Mouse (Mus musculus) heart, postnatal 0 days (tissue): ENCODE measurements around the gene Adgrg6. TPM values are rescaled to one million over a fixed set of nuclear protein-coding genes. Genes with fewer than 3 reads are reported as not detected.

ENCODE experiments used
- ATAC-seq: fragments of 200-750 bp; cut with Nextera tagmentation; 2 replicates; pipeline ENCODE4 v1.8.0; 2017; ENCODE audit warnings: low read depth, moderate number of reproducible peaks, moderate library complexity; ENCODE audit not compliant: insufficient read depth
- DNase-seq: peaks from one replicate; pipeline ENCODE4 v3.0.0-alpha.2; 2016; ENCODE audit warnings: low spot score
- H3K27ac ChIP-seq: fragments of 300-500 bp; sonication (generic); 2 replicates; pipeline ENCODE4 v1.5.1; 2014; ENCODE audit warnings: low read depth, mild to moderate bottlenecking
- H3K27me3 ChIP-seq: fragments of 300-500 bp; sonication (generic); 2 replicates; pipeline ENCODE4 v1.6.1; 2014; ENCODE audit warnings: low read length, mixed read lengths; ENCODE audit not compliant: control insufficient read depth, insufficient read depth
- H3K36me3 ChIP-seq: fragments of 300-500 bp; sonication (generic); replicated peaks from 2 replicates; pipeline ENCODE4 v1.6.1; 2014; ENCODE audit warnings: low read length, mixed read lengths; ENCODE audit not compliant: control insufficient read depth, insufficient read depth
- H3K4me1 ChIP-seq: fragments of 300-500 bp; sonication (generic); 2 replicates; pipeline ENCODE4 v1.6.1; 2014; ENCODE audit warnings: antibody characterized with exemption; ENCODE audit not compliant: control insufficient read depth, insufficient read depth
- H3K4me2 ChIP-seq: fragments of 300-500 bp; sonication (generic); 2 replicates; pipeline ENCODE4 v1.6.1; 2014; ENCODE audit warnings: low read depth, mild to moderate bottlenecking, low read length, moderate library complexity
- H3K4me3 ChIP-seq: fragments of 300-500 bp; sonication (generic); 2 replicates; pipeline ENCODE4 v1.5.1; 2014; ENCODE audit warnings: low read depth, low read length
- H3K9ac ChIP-seq: fragments of 300-500 bp; sonication (generic); replicated peaks from 2 replicates; pipeline ENCODE4 v1.6.1; 2014; ENCODE audit warnings: low read depth, low read length, mixed read lengths
- H3K9me3 ChIP-seq: fragments of 300-500 bp; sonication (generic); replicated peaks from 2 replicates; pipeline ENCODE4 v1.6.1; 2016; ENCODE audit warnings: low read length; ENCODE audit not compliant: control insufficient read depth
- CTCF ChIP-seq: IDR thresholded peaks from 2 replicates; pipeline ENCODE4 v1.5.1; 2016; ENCODE audit warnings: antibody characterized with exemption, control low read depth, low read depth
- EP300 ChIP-seq: IDR thresholded peaks from 2 replicates; pipeline ENCODE4 v1.6.1; 2016; ENCODE audit warnings: antibody characterized with exemption, low read depth
- WGBS: fragments of 180-500 bp; shearing (Covaris S2); extraction: QIAGEN DNeasy Blood & Tissue Kit; methylation state at CpG from one replicate; pipeline ENCODE4 v1.1.7; 2014; 5-methylcytosine and 5-hydroxymethylcytosine counted together
- polyA plus RNA-seq: library from polyadenylated mRNA; unstranded; fragments of >200 nt; fragmentation: Nextera tagmentation; extraction: Ambion mirVana; gene quantifications from 2 replicates; pipeline ENCODE4 v1.2.1, GENCODE M21; 2015
- total RNA-seq: library from RNA; depleted of rRNA; stranded (reverse); fragments of >200 nt; gene quantifications from 2 replicates; pipeline ENCODE4 v1.2.3, GENCODE M21; 2014; ENCODE audit warnings: low replicate concordance

The Adgrg6 gene
- total and polyA plus RNA-seq, 2 experiments from 2014 or later = 2.8 to 9.9 TPM

GRCm38 (mm10) chr10:14537102-14537501, 8.4 kb downstream of the Adgrg6 start:
- H3K27me3 ChIP-seq = no peaks in the 10 kb centered on the region
- DNase-seq (no peak), ATAC-seq (no peak)

DNA sequence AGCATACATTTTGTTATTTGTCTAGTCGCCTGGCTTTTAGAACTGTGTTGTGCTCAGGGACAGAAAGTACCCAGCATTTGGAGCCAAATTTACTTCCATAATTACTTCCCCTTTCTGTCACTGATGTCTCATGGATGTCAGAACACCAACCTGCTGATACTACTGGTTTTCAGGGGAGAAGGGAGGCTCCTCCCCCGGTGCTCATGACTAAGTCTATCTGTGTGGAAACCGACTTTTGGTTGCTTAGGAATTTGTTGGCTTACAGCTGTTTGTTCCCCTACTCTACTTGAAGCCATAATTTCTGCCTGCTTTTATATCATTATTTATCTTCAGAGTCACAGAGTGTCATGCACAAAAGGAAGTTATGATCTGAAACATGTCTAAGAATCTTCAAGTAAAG, 14.4 kb downstream of the Adgrg6 start:
- Histone ChIP-seq H3K27ac (no peak overlapping the region), H3K4me2 (no peak overlapping the region), H3K27me3 (no peaks in the 10 kb centered on the region), H3K9me3 (no peaks in the 10 kb centered on the region), H3K9ac (no peak overlapping the region), H3K36me3 (no peaks in the 10 kb centered on the region), H3K4me3 (no peak overlapping the region), H3K4me1 (no peaks in the 10 kb centered on the region)
- TF ChIP-seq EP300 = no peak
- TF ChIP-seq CTCF = no peak
- ATAC-seq (no peak), DNase-seq (no peak)
- WGBS = 80% methylated on average over 3 of the region's 3 CpGs

More at GRCm38 (mm10) chr10:14537102-14537501, 8.4 kb downstream of the Adgrg6 start:
- WGBS = 74% methylated on average over 3 of the region's 3 CpGs
- Histone ChIP-seq H3K4me2 (no peak overlapping the region), H3K36me3 (no peaks in the 10 kb centered on the region), H3K4me3 (no peak overlapping the region), H3K27ac (no peak overlapping the region), H3K4me1 (no peaks in the 10 kb centered on the region), H3K9me3 (no peaks in the 10 kb centered on the region), H3K9ac (no peak overlapping the region)
- TF ChIP-seq EP300 (no peak), CTCF (no peak)

- ATAC-seq (no peak), DNase-seq (no peak)
- H3K36me3 ChIP-seq = no peaks in the 10 kb centered on the region
- TF ChIP-seq CTCF (no peak), EP300 (no peak)
- no peak overlapping the region for H3K4me2 ChIP-seq
- 94% methylated on average over 1 of the region's 1 CpGs for WGBS
- no peaks in the 10 kb centered on the region for H3K27me3 ChIP-seq
- no peaks in the 10 kb centered on the region for H3K9me3 ChIP-seq
- H3K9ac ChIP-seq = no peak overlapping the region
- H3K27ac ChIP-seq = no peak overlapping the region
- no peaks in the 10 kb centered on the region for H3K4me1 ChIP-seq
- no peak overlapping the region for H3K4me3 ChIP-seq
Observed at GRCm38 (mm10) chr10:14530670-14531069, 14.8 kb downstream of the Adgrg6 start.

- no peak overlapping the region for H3K4me2 ChIP-seq
- ATAC-seq (no peak), DNase-seq (no peak)
- no peaks in the 10 kb centered on the region for H3K9me3 ChIP-seq
- 60% methylated on average over 2 of the region's 2 CpGs for WGBS
- H3K4me1 ChIP-seq = no peaks in the 10 kb centered on the region
- no peak for TF ChIP-seq CTCF
- no peak for TF ChIP-seq EP300
- H3K4me3 ChIP-seq = no peak overlapping the region
- no peak overlapping the region for H3K9ac ChIP-seq
- H3K27ac ChIP-seq = no peak overlapping the region
- H3K36me3 ChIP-seq = no peaks in the 10 kb centered on the region
- H3K27me3 ChIP-seq = no peaks in the 10 kb centered on the region
Observed at GRCm38 (mm10) chr10:14527765-14528164, 17.7 kb downstream of the Adgrg6 start.

DNA sequence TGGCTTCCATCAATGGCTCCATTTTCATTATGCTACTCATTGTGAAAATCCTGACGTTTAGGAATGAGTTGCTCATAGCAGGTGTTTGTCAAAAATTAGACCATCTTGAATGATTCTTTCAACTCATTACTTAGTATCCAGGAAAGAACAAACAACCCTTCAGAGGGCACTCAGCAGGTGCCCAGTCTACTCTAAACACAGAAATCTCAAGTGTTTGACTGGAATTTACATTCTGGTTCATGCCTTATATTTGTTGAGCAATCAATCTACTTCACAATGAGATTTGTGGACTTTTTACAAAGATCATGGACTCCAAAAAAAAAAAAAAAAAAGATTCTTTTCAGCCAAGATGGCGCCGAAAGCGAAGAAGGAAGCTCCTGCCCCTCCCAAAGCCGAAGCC, 22.7 kb downstream of the Adgrg6 start:
- H3K27me3 ChIP-seq = no peaks in the 10 kb centered on the region
- TF ChIP-seq EP300 (no peak), CTCF (no peak)
- DNase-seq (no peak), ATAC-seq (no peak)
- H3K4me2 ChIP-seq = no peak overlapping the region
- no peaks in the 10 kb centered on the region for H3K36me3 ChIP-seq
- no peaks in the 10 kb centered on the region for H3K9me3 ChIP-seq
- no peak overlapping the region for H3K27ac ChIP-seq
- peaks cover 9% of the 10 kb centered on the region; the same call in 1 of the 2 replicates for H3K4me1 ChIP-seq
- no peak overlapping the region for H3K4me3 ChIP-seq
- no peak overlapping the region for H3K9ac ChIP-seq
- 94% methylated on average over 5 of the region's 5 CpGs for WGBS

DNA sequence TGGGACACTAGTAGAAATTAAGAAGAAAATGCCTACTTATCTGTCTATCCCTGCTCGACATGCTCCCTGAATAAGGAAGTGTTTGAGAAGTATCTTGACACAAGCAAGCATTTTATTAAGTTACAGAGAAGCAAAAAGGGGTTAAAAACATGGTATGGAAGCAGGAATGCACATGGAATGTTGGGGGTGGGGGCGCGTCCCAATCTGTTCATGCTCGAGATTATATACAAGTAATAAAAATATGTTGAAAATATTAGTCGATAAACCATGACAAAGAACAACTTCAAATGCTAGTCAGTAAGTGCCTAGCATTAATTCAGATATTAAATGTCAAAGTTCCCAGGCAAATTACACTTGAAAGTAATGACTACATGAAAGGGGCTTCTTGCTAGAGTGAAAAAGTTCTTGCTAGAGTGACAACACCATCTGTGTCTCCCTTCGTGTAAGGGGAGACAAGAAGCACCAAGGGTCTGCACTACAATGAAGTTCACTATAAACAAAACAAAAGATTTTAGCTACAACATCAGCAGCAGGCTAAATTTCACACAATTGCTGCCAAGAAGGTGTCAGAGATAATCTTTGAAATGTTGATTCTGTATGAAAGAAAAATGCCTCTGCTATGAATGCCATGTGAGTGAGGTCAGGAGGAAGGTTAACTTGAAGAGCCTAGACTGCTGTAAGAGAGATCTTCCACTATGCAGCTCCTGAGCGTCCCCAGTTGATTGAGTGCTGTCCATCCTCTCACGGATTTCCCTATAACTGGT, 24.4 kb downstream of the Adgrg6 start:
- no peak for DNase-seq
- no peaks in the 10 kb centered on the region for H3K36me3 ChIP-seq
- no peak for ATAC-seq
- H3K4me3 ChIP-seq = no peak overlapping the region
- whole genome bisulfite sequencing = 32% methylated on average over 8 of the region's 8 CpGs
- H3K9ac ChIP-seq = no peak overlapping the region
- no peak overlapping the region for H3K27ac ChIP-seq
- H3K27me3 ChIP-seq = no peaks in the 10 kb centered on the region
- no peaks in the 10 kb centered on the region for H3K9me3 ChIP-seq
- no peak overlapping the region for H3K4me2 ChIP-seq
- peaks cover 9% of the 10 kb centered on the region; the same call in 1 of the 2 replicates for H3K4me1 ChIP-seq
- no peak for TF ChIP-seq EP300
- TF ChIP-seq CTCF = no peak
